Mouse (Mus musculus): Measurements from ENCODE around the gene Panx1. TPM values are rescaled to one million over a fixed set of nuclear protein-coding genes. Genes with fewer than 3 reads are reported as not detected.

Gene Panx1
- total RNA-seq, 2 experiments from 2014 or later = 11.3 to 21.4 TPM

DNA sequence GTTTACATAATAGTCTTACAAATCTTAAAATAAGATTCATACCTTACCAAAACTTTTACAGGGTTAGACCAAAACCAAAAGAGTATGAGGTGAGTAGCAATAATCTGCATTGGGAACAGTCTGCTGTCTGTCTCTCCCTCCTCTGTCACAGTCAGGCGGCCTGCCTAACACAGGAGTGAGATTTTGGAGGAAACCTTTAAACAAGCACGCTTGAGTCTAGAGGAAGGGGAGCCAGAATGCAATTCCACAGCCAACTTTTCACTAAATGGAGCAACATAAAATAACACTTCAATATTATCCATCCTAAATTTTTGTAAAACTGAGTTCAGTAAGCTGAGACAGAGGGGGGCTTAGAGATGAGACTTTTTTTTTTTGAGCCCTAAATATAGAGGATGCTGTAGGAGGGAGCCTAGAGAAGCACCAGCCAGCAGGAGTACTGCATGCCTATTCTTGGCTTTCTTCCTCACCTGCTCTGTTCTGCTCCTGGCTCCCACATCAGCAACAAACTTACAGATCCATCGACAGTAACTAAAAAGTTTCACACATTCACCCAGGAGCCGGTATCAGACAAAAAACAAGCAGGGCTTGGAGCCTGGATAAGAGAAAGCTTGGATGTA lies 63.6 kb downstream of the Panx1 start:
- ATAC-seq (replicated peaks; ENCODE audit: poor library complexity, severe bottlenecking) = no peak

DNA sequence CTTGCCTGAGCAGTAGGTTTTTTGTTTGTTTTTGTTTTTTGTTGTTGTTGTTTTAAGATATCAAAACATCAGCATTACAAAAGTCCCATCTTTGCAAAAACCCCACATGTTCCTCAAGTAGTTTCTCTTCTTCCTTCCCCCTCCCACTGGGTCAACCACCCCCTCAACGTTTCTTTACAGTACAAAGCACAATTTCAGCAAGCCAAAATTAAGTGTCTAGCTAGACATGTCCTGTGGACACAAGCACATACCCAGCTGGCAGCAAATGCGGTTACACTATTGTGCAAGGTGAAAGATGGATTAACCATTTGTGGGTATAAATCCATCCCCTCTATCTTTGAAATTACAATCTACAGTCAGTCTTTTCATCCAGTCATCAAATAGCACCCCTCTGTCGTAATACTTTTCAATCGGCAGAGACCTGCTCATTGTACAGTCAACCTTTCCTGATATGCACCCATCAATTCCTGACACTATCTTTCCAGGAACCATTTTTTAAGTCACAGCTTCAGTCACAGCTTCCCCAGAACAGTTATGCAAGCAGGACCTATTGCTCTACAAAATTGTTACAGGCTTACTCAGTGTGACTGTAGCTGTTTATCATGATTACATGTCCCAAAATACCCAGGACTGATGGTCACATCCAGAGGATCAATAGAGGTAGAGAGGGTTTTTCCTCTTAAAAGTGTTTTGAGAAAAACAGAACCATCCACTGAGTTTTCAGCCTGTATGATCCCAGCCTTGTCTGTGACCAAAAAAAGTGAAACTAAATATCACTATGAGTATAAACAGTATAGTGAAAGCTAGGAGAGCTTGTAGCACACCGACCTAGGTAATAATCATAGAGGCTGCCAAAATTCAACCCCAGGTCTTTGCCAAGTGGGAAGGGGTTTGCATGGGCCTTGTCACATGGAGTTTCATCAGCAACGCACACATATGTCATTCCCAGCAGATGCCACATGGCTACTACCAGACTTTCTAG lies 70.7 kb downstream of the Panx1 start:
- peak; percentile 77 for ATAC-seq (replicated peaks; ENCODE audit: poor library complexity, severe bottlenecking)

DNA sequence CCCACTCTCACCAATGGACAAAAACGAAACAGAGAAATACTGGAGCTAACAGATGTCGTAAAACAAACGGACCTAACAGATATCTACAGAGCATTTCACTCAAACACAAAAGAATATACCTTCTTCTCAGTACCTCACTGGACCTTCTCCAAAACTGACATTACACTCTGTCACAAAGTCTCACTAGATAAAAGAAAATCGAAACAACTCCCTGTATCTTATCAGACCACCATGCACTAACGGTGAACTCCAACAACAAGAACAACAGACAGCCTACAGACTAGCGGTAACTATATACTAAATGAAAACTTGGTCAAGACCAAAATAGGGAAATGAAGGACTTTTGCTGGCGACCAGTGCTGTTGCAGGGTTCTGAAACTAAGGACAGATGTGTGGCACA lies 71.5 kb downstream of the Panx1 start:
- 0 out of 2 replicates have a peak, but pooled peaks have one; percentile 36 for ATAC-seq (replicated peaks; ENCODE audit: poor library complexity, severe bottlenecking)

DNA sequence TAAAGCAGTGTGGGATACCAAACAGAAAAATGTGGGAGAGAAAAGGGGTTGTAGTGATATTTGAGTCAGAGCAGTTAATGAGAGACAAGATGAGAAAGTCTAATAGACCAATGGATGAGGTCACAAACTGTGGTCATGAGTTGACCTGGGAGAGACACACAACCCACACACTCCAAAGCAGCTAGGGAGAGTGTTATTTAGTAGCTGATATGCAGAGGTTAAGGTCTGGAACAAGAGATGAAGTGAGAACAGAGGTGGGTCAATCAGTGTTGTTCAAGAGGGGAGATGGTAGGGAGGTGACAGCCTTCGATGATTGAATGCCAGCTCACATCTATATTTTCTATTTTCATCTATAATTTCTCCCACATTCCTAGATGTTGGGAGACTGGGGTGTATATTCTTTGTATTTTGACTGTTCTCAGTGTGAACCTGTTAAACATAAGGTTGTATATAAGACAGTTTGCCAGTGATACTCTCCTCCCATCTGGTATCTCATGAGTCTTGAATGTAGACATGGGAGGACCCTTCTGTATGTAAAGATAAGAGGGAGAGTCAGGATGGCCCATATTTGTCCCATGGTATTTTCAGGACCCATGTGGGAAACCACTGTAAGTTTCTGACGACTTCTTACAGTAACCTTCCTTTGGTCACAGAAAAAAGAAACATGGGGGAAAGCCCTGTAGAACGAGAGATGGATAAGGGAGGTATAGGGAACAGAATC lies 74.3 kb downstream of the Panx1 start:
- no peak for ATAC-seq (replicated peaks; ENCODE audit: poor library complexity, severe bottlenecking)

DNA sequence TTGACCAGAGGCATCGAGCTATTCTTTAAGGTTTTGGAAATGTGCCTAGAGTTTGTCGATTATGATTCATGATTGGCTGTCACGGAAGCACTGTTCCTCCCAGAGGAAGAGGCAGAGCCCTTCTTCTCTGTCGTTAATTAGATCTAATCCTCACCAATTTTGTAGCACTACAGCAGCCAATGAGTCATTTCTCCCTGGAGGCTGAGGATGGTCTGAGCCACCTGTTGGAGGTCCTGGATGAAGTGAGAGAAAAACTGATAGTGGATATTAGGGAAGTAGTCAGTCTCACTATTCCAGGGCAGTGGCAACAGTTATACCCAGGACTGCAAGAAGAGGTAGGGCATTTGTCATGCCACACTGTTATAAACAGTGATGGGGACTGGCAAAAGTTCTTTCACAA lies 75.1 kb downstream of the Panx1 start:
- no peak for ATAC-seq (replicated peaks; ENCODE audit: poor library complexity, severe bottlenecking)

DNA sequence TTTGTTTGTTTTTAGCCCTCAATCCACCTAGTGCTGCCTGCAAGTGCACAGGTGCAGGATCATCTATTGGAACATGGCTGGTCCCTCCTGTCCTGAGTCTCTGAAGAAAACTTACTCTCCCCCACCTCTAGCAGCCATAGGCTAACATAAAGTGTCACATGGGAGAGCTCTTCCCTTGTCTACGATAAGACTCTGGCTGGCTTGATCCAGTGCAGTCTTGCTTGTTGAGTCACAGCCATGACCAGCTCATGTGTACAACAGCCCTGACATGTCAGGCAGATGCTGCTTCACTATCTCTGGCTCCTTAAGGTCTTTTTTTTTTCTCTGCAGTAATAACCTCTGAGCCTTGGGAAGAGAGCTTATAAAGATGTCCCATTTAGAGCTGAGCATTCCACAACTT lies 77.7 kb downstream of the Panx1 start:
- ATAC-seq (replicated peaks; ENCODE audit: poor library complexity, severe bottlenecking) = no peak

DNA sequence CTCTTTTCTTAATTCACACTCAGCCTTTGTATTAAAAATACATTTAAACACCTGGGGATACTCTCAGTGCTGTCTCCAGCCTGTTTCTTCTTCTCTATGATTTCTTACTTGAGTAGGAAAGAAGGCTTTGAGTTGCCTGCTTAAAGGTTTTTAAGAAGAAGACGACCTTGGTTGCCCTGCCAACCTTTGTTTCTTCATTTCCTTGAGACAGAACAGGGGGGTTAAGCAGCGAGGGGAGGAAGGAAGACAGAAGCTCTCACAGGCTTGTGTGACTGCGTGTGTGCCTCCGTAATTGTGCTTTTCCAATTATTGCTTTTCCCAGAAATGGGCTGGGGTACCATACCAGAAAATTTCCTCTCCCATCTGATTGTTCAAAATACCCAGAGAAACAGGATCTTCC lies 78.5 kb downstream of the Panx1 start:
- no peak for ATAC-seq (replicated peaks; ENCODE audit: poor library complexity, severe bottlenecking)

DNA sequence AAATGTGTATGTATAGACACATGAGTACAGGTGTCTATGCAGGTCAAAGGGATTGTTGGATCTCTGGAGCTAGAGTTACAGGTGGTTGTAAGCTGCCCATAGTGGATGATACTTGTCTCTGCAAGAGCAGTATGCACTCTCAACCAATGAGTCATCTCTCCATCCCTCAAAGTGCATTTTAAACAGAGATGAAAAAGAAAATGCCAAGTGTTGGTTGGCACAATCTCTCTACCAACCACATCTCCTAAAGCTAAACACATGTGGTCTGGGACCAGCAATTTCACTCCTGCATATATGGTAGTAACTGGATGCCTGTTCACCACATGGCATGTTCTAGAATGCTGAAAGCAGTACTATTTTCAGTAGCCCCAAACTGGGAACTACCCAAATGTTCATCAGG lies 79.9 kb downstream of the Panx1 start:
- no peak for ATAC-seq (replicated peaks; ENCODE audit: poor library complexity, severe bottlenecking)

DNA sequence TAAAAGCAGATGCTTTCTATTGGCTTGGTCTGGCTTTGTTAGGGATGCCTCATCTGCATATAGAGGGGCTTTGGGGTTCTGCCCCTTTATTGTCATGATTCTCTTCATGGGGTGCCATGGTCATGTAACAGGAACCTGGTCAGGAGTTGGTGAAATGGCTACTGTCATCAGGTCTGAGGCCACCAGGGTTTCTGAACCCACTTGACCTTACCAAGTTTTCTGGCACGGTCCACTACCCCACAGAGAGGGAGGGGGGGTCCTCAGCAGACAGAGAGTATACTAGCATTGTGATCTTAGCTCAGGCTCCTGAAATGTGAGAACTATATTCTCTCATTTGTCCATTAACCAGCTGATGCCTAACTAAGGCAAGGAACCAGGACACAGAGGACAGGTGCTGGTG lies 82.5 kb downstream of the Panx1 start:
- no peak for ATAC-seq (replicated peaks; ENCODE audit: poor library complexity, severe bottlenecking)

DNA sequence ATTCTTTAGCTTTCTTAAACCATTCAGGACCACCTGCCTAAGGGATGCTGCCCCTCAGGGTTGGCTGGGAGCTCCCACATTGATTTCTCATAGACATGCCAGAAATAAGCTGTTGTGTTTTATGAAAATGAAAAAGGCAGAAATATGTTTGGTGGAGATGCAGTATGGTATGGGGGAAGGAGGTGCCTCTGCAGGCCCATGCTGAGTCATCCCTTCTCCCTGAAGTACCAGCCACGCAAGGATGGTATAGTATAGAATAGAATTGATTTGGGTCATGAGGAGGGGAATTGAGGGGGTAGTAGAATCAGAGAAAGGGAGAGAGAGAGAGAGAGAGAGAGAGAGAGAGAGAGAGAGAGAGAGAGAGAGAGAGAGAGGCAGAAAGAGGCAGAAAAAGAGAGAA lies 90.6 kb downstream of the Panx1 start:
- no peak for ATAC-seq (replicated peaks; ENCODE audit: poor library complexity, severe bottlenecking)

Other genes with a start within 250 kb of the Panx1 start
- not detected in 2 replicates for gene Gpr83, start 185.3 kb downstream of the Panx1 start, total RNA-seq (2014; fragmentation: Nextera tagmentation)
- 0.05 TPM in 1 of 2 replicates, not detected in the other for gene Gpr83, start 185.3 kb downstream of the Panx1 start, total RNA-seq (2017)
- gene Izumo1r, start 141.5 kb downstream of the Panx1 start, total RNA-seq (2014; fragmentation: Nextera tagmentation) = not detected in 2 replicates
- gene Izumo1r, start 141.5 kb downstream of the Panx1 start, total RNA-seq (2017) = not detected in 2 replicates
- not detected in 2 replicates for gene Hephl1, start 66.6 kb upstream of the Panx1 start, total RNA-seq (2014; fragmentation: Nextera tagmentation)
- gene Hephl1, start 66.6 kb upstream of the Panx1 start, total RNA-seq (2017) = not detected in 2 replicates
- not detected in 2 replicates for gene Vstm5, start 193.6 kb upstream of the Panx1 start, total RNA-seq (2014; fragmentation: Nextera tagmentation)
- gene Vstm5, start 193.6 kb upstream of the Panx1 start, total RNA-seq (2017) = not detected in 2 replicates
- 24.6 and 27.4 TPM in 2 replicates for gene Med17, start 234.5 kb upstream of the Panx1 start, total RNA-seq (2014; fragmentation: Nextera tagmentation)
- gene Med17, start 234.5 kb upstream of the Panx1 start, total RNA-seq (2017) = 39.6 and 47.8 TPM in 2 replicates